10 mouse cellular contexts compared by ENCODE assay signal in the genomic region with DNA sequence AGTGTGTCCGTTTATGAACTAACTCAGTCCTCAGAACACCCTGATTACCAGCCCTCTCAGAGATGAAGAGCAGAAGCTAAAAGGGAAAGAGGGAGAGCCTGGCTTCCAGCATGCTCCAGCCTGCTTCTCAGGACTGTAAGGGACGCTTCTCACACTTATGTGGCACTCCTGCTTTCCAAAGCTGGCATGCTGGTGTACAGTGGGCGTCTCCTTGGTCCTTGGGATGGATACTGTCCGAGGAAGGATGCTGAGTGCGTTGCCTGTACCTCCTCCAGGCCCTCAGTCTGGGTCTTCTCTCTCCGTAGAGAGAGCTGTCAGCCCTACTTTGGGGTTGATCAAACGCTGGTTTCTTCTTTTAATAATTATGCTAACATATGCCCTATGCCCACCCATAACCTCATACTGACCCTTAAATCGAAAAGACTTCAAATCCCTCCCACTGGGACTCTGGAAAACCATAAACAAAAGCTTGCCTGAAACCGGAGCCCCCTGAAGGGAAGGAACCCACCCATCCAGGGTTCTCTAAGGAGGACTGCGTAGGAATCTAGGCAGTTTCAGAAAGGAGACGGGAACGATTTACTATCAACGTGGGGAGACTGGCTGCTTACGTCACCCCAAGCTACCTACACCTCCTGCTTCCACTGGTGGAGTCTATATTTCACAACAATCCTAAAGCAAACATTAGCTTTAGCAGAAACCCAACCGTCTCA. TPM values are rescaled to one million over a fixed set of nuclear protein-coding genes. Genes with fewer than 3 reads are reported as not detected.
A peak's percentile ranks its signal among the peaks of the same experiment; 100 is the strongest.
DNase-seq lines count a peak whose midpoint lies in the region; ATAC-seq and TF ChIP-seq lines count a peak whose summit lies in the region.
"Had no signal": no experiment of that assay in that cellular context is flagged by ENCODE, and none has a peak within 500 bp of the region (broad histone marks: within the 10 kb centered on the region; RNA-seq: fewer than 3 reads in every experiment).

No protein-coding gene starts in this region.

- H3K4me3 ChIP-seq in liver, embryonic 16.5 days (ENCODE audit: low read depth, low read length), result peak overlapping the region; percentile 18; the same call in 1 of the 2 replicates
- H3K4me3 ChIP-seq in liver, embryonic 11.5 days (ENCODE audit: low read depth, low read length), result no peak overlapping the region
- H3K4me3 ChIP-seq in forebrain, postnatal 0 days (ENCODE audit: low read depth, low read length), result peak overlapping the region; percentile 16
- H3K4me3 ChIP-seq in intestine, postnatal 0 days (ENCODE audit: low read depth, low read length), result no peak overlapping the region
- 0 out of 2 replicates have a peak overlapping the region, but pooled peaks have one; percentile 2 for H3K4me3 ChIP-seq in neural tube, embryonic 15.5 days (replicated peaks)

- H3K27me3 ChIP-seq in liver, embryonic 16.5 days (ENCODE audit: control insufficient read depth, insufficient read depth, low read depth, low read length), result peaks cover 20% of the 10 kb centered on the region
- H3K27me3 ChIP-seq in liver, embryonic 11.5 days (replicated peaks; ENCODE audit: control insufficient read depth, insufficient read depth, low read length), result peaks cover 19% of the 10 kb centered on the region
- H3K27me3 ChIP-seq in forebrain, postnatal 0 days (ENCODE audit: insufficient read depth, low read length), result no peaks in the 10 kb centered on the region
- H3K27me3 ChIP-seq in intestine, postnatal 0 days (replicated peaks; ENCODE audit: control insufficient read depth, insufficient read depth, low read length), result peaks cover 3% of the 10 kb centered on the region; the same call in 1 of the 2 replicates
- no peaks in the 10 kb centered on the region for H3K27me3 ChIP-seq in neural tube, embryonic 15.5 days (replicated peaks)

- peak overlapping the region; percentile 21; the same call in 1 of the 2 replicates for H3K4me2 ChIP-seq in liver, embryonic 16.5 days (ENCODE audit: low read depth, low read length)
- no peak overlapping the region for H3K4me2 ChIP-seq in liver, embryonic 11.5 days
- H3K4me2 ChIP-seq in forebrain, postnatal 0 days (ENCODE audit: low read depth), result peak overlapping the region; percentile 82
- H3K4me2 ChIP-seq in intestine, postnatal 0 days (replicated peaks; ENCODE audit: low read depth), result peak overlapping the region; percentile 85
- peak overlapping the region; percentile 71 for H3K4me2 ChIP-seq in neural tube, embryonic 15.5 days

- no peak for DNase-seq in liver, embryonic 11.5 days (ENCODE audit: low spot score)
- DNase-seq in forebrain, postnatal 0 days, result no peak
- DNase-seq in adrenal gland, adult 2 months, result no peak
- no peak for DNase-seq in spleen, postnatal 36 days (ENCODE audit: low spot score in 2 of 2)
- DNase-seq in adrenal gland, postnatal 36 days, result no peak
- DNase-seq: retina, postnatal 1 day had no signal

- 51% methylated on average over 15 of the region's 15 CpGs for WGBS in liver, embryonic 16.5 days (ENCODE audit: insufficient replicate concordance)
- WGBS in liver, embryonic 11.5 days, result 54% methylated on average over 15 of the region's 15 CpGs
- WGBS in forebrain, postnatal 0 days, result 63% methylated on average over 15 of the region's 15 CpGs
- 42% methylated on average over 15 of the region's 15 CpGs for WGBS in intestine, postnatal 0 days
- 55% methylated on average over 15 of the region's 15 CpGs for WGBS in neural tube, embryonic 15.5 days

- no peak overlapping the region for H3K9ac ChIP-seq in liver, embryonic 16.5 days (ENCODE audit: low read depth, low read length)
- H3K9ac ChIP-seq in liver, embryonic 11.5 days (ENCODE audit: low read depth, low read length), result no peak overlapping the region
- peak overlapping the region; percentile 1; the same call in 1 of the 2 replicates for H3K9ac ChIP-seq in forebrain, postnatal 0 days
- no peak overlapping the region for H3K9ac ChIP-seq in intestine, postnatal 0 days (ENCODE audit: low read depth, low read length)
- H3K9ac ChIP-seq in neural tube, embryonic 15.5 days (replicated peaks), result no peak overlapping the region

- H3K9me3 ChIP-seq in liver, embryonic 16.5 days (replicated peaks; ENCODE audit: control insufficient read depth, low read length), result no peaks in the 10 kb centered on the region
- H3K9me3 ChIP-seq in liver, embryonic 11.5 days (ENCODE audit: control insufficient read depth, low read length), result no peaks in the 10 kb centered on the region
- H3K9me3 ChIP-seq in forebrain, postnatal 0 days (ENCODE audit: low read length), result no peaks in the 10 kb centered on the region
- H3K9me3 ChIP-seq in intestine, postnatal 0 days (ENCODE audit: control insufficient read depth), result no peaks in the 10 kb centered on the region
- no peaks in the 10 kb centered on the region for H3K9me3 ChIP-seq in neural tube, embryonic 15.5 days (replicated peaks)

- H3K36me3 ChIP-seq in liver, embryonic 16.5 days (ENCODE audit: control insufficient read depth, insufficient read depth), result no peaks in the 10 kb centered on the region
- H3K36me3 ChIP-seq in liver, embryonic 11.5 days (ENCODE audit: control insufficient read depth, insufficient read depth, low read length), result no peaks in the 10 kb centered on the region
- no peaks in the 10 kb centered on the region for H3K36me3 ChIP-seq in forebrain, postnatal 0 days (ENCODE audit: insufficient read depth)
- no peaks in the 10 kb centered on the region for H3K36me3 ChIP-seq in intestine, postnatal 0 days (ENCODE audit: control insufficient read depth, insufficient read depth)
- H3K36me3 ChIP-seq in neural tube, embryonic 15.5 days, result no peaks in the 10 kb centered on the region

- no peak overlapping the region for H3K27ac ChIP-seq in liver, embryonic 16.5 days (ENCODE audit: low read length)
- H3K27ac ChIP-seq in liver, embryonic 11.5 days (ENCODE audit: low read depth, low read length), result no peak overlapping the region
- no peak overlapping the region; the same call in 1 of the 2 replicates for H3K27ac ChIP-seq in forebrain, postnatal 0 days (ENCODE audit: low read depth, low read length)
- no peak overlapping the region for H3K27ac ChIP-seq in intestine, postnatal 0 days (ENCODE audit: low read depth, low read length)
- H3K27ac ChIP-seq in neural tube, embryonic 15.5 days (replicated peaks), result no peak overlapping the region

- no peak for TF ChIP-seq CTCF in forebrain, postnatal 0 days (IDR thresholded peaks at IDR 0.05; ENCODE audit: low read depth)
- no peak for TF ChIP-seq CTCF in intestine, postnatal 0 days (IDR thresholded peaks at IDR 0.05; ENCODE audit: low read depth)

- peaks cover 3% of the 10 kb centered on the region for H3K4me1 ChIP-seq in liver, embryonic 16.5 days (ENCODE audit: control insufficient read depth, low read depth, low read length)
- peaks cover 3% of the 10 kb centered on the region for H3K4me1 ChIP-seq in liver, embryonic 11.5 days (replicated peaks; ENCODE audit: control insufficient read depth, insufficient read depth, low read length)
- peaks cover 8% of the 10 kb centered on the region; the same call in 1 of the 2 replicates for H3K4me1 ChIP-seq in forebrain, postnatal 0 days (ENCODE audit: insufficient read depth)
- H3K4me1 ChIP-seq in intestine, postnatal 0 days (replicated peaks; ENCODE audit: control insufficient read depth, insufficient read depth, low read length), result no peaks in the 10 kb centered on the region
- H3K4me1 ChIP-seq in neural tube, embryonic 15.5 days, result peaks cover 25% of the 10 kb centered on the region

- ATAC-seq in liver, embryonic 16.5 days (ENCODE audit: low read depth), result no peak
- no peak for ATAC-seq in liver, embryonic 11.5 days (replicated peaks; ENCODE audit: low FRiP score)
- no peak for ATAC-seq in forebrain, postnatal 0 days
- ATAC-seq in intestine, postnatal 0 days, result no peak
- no peak for ATAC-seq in neural tube, embryonic 15.5 days (ENCODE audit: low FRiP score)

RNA-seq across cellular contexts. Expression of a gene that starts 1.7 kb away (rescaled TPM):
- polyA plus RNA-seq in liver, embryonic 16.5 days (2015; fragmentation: Nextera tagmentation; extraction: Ambion mirVana), result 3.3 and 3.4 TPM in 2 replicates
- 5.5 and 5.7 TPM in 2 replicates for polyA plus RNA-seq in liver, embryonic 11.5 days (2014; fragmentation: Nextera tagmentation; extraction: Ambion mirVana)
- total RNA-seq in forebrain, postnatal 0 days (2014; rRNA removed), result 11.6 and 13.1 TPM in 2 replicates
- 6.5 and 7.9 TPM in 2 replicates for polyA plus RNA-seq in forebrain, postnatal 0 days (2015; fragmentation: Nextera tagmentation; extraction: Ambion mirVana)
- polyA plus RNA-seq in intestine, postnatal 0 days (2015; fragmentation: Nextera tagmentation; extraction: Ambion mirVana), result 14.5 and 19.5 TPM in 2 replicates
- 7.0 and 8.0 TPM in 2 replicates for polyA plus RNA-seq in neural tube, embryonic 15.5 days (2015; fragmentation: Nextera tagmentation; extraction: Ambion mirVana)
- 1 to 10 TPM; 5.0 to 7.9 TPM for total RNA-seq in adrenal gland, adult 2 months (2021)
- polyA plus RNA-seq in adrenal gland, adult 2 months (2012; rRNA removed), result 11.3 and 12.3 TPM in 2 replicates
- total RNA-seq in adrenal gland, postnatal 36 days (2021), result 1 to 10 TPM; 6.0 to 8.9 TPM
- total RNA-seq: MEL had no signal

RNA-seq across cellular contexts. Expression of a gene that starts 56.4 kb away (rescaled TPM):
- 5.2 and 6.3 TPM in 2 replicates for polyA plus RNA-seq in liver, embryonic 16.5 days (2015; fragmentation: Nextera tagmentation; extraction: Ambion mirVana)
- 8.6 and 8.8 TPM in 2 replicates for polyA plus RNA-seq in liver, embryonic 11.5 days (2014; fragmentation: Nextera tagmentation; extraction: Ambion mirVana)
- 8.0 and 12.4 TPM in 2 replicates for total RNA-seq in forebrain, postnatal 0 days (2014; rRNA removed)
- polyA plus RNA-seq in forebrain, postnatal 0 days (2015; fragmentation: Nextera tagmentation; extraction: Ambion mirVana), result 8.0 and 14.8 TPM in 2 replicates
- 3.8 and 4.4 TPM in 2 replicates for polyA plus RNA-seq in intestine, postnatal 0 days (2015; fragmentation: Nextera tagmentation; extraction: Ambion mirVana)
- polyA plus RNA-seq in neural tube, embryonic 15.5 days (2015; fragmentation: Nextera tagmentation; extraction: Ambion mirVana), result 18.9 and 19.0 TPM in 2 replicates
- total RNA-seq in adrenal gland, adult 2 months (2021), result 10 to 100 TPM; 22.0 to 24.1 TPM
- 44.8 and 49.3 TPM in 2 replicates for polyA plus RNA-seq in adrenal gland, adult 2 months (2012; rRNA removed)
- total RNA-seq in adrenal gland, postnatal 36 days (2021), result 10 to 100 TPM; 19.2 to 25.1 TPM

Comparison
In these comparisons a context has a peak if more than half of its experiments do, and no peak if none do; other contexts are left out.
1. H3K4me3 ChIP-seq: peak in liver, embryonic 16.5 days (single experiment), forebrain, postnatal 0 days (single experiment) and neural tube, embryonic 15.5 days (single experiment); none in liver, embryonic 11.5 days (single experiment) and intestine, postnatal 0 days (single experiment).